Mouse (Mus musculus) MN1 (cell line): ENCODE results near the gene Pip4k2b.
A peak's percentile ranks its signal among the peaks of the same experiment; 100 is the strongest.

Source experiments
- DNase-seq: peaks from one replicate; pipeline ENCODE4 v3.0.0-alpha.2; 2016; ENCODE audit warnings: low spot score

Gene Pip4k2b

DNA sequence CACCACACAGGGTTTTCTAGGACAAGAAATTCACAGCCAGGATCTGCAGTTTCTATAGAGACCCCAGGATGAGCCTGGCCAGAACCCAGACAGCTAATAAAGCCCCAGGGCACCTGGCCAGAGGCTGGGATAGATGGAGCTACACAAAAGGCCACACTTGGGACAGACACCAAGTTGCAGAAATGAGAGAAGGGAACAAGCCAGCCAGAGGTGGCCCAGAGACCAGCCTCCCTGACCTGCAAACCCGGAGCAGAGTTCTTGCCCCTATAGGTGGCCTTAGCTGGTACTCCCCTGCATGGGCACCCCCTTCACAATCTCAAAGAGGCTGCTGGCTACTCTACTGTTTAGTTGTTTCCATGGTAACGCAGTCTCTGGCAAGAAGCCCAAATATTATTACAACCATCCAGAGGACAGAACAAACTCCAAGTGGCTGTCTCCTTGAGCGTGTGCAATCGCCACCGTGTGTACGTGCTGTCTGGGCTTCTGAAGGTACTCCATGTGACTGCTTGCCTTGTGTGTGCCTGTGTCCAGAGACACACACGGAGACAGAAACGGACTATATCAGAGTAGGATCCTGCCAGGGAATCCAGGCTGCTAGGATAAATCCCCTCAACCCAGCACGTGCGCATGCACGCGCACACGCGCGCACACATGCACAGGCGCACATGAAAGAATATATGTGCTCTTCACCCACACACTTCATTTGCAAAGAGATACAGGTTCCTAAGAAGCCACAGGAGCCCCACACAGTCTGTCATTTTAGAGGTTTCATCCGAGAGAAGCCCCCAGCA is 49.4 kb downstream of the Pip4k2b start:
- peak; percentile 81 for DNase-seq

DNA sequence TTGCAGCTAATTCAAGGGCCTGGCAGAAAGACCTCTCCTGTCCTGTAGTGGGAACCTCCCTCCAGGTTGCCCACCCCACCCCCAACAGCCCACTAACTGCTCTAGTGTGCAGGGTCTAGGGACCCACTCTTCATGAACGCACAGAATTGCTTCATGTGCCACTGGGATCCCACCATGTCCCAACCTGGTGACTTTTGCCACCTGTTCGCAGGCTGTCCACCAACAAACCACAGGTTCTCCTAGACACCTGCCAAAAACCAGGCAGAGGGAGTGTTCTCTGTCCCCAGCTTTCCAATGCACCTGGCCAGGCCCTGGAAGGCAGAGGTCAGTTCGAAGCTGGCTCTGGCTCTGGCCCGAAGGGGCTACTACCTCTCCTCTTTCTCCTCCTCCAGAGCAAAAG is 50.1 kb downstream of the Pip4k2b start:
- DNase-seq = no peak

DNA sequence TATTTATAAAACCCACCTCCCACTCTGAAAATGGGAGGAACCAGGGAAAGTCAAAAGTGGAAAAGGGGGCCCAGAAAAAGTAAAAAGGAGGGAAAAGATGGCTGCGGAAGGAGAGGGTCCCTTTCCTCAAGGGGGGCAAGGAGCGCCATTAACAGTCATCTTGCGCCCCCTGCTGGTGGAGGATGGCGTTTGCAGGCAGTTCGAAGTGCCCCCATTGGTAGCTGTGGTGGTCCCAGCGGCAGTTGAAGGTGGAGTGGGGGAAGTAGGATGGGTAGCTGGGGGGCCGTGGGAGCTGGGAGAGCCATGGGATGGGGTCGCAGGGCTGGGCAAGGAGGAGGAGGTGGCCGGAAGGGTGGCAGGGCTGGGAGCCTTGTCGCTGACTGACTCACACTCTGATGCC is 54.6 kb downstream of the Pip4k2b start:
- DNase-seq = no peak

DNA sequence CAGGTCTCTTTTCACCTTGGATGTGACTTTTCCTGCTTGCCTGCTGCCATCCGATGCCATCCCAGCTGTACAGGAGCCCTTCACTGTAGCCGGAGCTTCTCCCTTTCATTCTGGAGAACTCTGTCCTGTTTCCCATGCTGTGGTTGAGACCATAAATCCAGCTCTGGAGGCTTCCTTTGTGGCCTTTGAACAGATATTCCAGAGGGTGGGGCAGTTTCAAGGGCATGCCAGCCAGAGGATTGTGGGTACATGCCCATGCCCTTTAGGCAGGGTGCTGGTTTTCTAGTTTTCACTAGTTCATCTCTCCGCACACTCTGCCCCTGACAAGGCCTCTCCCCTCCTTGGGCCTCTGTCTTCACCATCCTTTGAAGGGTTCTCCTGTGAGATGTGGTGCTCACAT is 57.4 kb downstream of the Pip4k2b start:
- DNase-seq = no peak

DNA sequence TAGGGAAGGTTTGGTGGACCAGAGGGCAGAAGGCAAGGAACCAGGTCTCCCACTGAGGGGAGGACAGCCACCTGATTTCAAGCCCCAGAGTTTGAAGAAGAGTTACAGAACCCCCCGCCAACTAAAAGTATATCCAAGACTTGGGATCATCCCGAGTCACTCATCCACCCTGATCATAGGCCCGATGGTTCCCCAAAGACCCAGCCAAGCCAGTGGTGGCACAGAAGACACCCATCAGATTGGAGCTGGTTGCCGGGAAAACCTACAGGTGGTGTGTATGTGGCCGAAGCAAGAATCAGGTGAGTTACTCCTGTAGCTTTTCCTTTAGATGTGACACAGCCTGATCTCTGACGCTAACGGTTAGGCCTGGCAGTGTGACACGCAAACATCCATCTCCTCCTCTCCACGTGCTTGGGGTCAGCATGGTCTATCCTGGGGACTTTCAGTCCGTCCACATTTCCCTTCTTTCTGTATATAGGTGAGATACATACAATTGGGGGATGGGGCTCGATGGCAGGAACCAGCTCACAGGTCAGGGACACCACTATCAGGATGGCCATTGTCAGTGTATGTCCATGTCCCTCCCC is 58.1 kb downstream of the Pip4k2b start:
- no peak for DNase-seq

DNA sequence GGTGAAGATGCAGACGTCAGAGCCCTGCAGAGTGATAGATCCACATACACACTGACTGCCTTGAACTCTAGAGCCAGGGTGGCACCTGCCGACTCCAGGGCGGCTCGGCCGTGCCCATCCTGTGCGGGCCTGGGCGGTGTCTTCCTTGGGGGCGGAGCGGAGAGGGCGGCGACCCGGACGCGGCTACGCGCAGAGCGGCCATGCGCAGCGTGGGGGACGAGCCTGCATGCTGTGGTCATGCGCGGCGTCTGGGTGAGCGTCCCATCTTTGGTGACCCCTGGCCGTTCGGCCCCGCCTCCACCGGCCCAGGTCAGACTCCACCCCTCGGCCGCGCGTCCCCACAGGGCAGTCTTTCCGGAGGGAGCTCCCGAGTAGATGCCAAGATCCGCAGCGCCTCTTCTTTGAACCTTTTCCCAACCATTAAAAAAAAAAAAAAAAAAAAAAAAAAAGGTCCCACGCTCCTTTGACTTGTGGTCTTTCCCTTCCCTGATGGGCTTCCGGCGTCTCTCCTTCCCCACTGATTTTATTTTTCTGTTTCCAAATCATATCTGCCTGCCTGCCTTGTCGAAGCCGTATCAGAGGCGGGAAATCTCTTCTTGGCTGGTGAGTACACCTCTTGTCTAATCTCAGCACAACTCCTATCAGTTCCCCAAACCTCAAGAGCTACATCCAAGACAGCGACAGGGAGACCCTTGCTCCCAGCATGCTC is 58.7 kb downstream of the Pip4k2b start, which contains the start of gene Cisd3:
TSS of gene Cisd3 (plus strand) at position 214 of the 709 bp plus-strand sequence.
- peak; percentile 91 for DNase-seq

DNA sequence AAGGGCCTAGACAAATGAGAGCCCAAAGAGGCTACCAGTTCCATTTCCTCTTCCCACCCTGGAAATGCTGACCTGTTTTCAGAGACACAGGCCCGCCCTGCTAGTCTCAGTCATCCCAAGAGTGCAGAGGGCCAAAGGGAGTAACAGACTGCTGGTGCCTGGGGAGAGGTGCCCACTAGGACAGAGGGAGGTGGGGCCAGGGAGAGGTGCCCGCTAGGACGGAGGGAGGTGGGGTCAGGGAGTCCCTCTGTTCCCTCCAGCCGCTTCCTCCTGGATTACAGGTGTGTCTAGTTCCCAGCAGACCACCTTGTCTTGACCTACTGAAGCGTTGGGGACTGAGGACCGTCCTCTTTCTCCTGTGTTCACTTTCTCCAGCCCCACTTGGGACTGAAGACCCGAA is 59.7 kb downstream of the Pip4k2b start:
- no peak for DNase-seq

DNA sequence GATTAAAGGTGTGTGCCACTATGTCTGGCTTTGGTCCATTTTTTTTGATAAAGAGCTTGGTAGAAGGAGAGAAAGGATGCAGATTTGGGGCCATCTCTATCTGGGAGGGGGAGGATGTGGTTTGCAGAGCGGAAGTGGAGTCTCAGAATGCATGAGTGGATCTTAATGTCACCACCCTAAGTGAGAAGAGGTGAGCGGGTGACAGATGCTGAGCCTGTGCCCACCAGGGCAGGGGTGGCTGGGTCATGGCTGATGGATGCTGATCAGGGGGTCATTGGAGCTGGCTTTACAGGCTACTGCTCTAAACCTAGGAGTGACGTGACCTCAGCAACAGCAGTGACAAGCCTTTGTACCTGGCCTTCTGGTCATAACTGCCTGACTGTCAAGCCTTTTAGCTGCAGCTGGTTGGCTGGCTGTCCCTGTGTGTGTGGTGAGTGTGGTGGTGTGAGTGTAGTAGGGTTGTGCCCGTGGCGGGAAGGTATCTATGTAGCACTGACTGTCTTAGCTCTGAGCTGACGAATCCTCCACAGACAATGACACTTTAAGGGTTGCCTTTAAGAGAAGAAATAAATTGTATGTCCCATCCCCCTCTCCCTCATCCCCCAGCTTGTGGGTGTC is 60.3 kb downstream of the Pip4k2b start:
- no peak for DNase-seq

DNA sequence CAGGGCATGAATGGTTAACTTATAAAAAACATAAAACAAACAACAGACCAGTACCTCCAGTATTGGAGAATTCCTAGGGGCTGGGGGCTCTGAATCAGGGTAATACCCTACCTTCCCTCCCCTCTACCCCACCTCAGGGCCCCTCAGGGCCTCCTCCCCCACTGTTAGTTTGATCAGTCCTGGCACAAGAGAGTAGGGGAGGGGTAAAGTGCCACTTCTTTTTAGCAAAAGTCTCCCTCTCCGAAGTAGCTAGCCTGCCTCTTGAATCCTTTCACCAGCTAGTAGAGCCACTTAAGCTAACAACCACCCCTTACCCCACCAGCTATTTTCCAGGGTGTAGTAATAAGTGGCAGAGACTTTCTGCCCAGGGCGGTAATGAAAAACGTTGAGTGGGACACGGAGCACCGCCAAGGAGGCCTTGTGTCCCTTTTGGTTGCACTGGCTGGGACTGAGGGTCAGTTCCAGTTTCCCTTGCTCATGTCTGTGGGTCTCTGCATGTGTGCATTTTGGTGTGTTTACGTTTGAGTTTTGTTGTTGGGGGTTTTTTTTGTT is 61.9 kb downstream of the Pip4k2b start:
- no peak for DNase-seq

DNA sequence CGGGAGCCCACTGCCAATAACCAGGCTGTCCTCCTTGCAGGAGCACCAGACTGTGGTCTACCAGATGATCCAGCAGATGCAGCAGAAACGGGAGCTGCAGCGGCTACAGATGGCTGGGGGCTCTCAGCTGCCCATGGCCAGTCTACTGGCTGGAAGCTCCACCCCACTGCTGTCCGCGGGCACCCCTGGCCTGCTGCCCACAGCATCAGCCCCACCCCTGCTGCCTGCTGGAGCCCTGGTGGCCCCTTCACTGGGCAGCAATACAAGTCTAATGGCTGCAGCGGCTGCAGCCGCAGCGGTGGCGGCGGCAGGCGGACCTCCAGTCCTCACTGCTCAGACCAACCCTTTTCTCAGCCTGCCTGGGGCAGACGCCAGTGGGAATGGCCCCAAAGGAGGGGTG is 64.1 kb downstream of the Pip4k2b start:
- peak; percentile 91 for DNase-seq

DNA sequence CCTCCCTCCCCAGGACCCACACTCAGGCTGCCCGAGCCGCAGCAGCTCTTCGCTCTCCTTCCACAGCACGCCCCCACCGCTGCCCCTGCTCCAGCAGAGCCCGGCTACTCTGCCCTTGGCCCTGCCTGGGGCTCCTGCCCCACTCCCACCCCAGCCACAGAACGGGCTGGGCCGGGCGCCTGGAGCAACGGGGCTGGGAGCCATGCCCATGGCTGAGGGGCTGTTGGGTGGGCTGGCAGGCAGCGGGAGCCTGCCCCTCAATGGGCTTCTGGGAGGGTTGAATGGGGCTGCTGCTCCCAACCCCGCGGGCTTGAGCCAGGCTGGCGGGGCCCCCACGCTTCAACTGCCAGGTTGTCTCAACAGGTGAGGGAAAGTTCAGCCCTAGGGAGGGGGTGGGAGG is 66.2 kb downstream of the Pip4k2b start:
- DNase-seq = no peak

DNA sequence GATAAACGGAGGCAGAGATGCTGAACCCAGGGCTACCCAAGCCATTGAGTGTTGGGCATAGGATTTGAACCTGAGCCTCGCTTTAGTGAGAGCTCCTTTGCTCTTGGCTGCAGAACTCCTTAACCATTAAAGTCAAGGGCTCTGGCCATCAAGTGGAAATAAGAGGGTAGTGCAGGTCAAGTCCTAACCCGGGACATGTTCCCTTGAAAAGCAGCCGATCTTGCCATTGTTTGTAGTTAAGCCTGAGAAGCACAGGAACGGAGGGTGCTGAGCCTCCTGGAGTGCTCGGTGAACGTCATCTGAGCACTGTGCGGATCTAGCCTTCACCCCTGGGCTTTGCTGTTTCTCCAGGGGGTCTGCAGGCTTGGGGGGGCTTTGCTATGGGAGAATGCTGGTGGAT is 66.7 kb downstream of the Pip4k2b start:
- no peak for DNase-seq

DNA sequence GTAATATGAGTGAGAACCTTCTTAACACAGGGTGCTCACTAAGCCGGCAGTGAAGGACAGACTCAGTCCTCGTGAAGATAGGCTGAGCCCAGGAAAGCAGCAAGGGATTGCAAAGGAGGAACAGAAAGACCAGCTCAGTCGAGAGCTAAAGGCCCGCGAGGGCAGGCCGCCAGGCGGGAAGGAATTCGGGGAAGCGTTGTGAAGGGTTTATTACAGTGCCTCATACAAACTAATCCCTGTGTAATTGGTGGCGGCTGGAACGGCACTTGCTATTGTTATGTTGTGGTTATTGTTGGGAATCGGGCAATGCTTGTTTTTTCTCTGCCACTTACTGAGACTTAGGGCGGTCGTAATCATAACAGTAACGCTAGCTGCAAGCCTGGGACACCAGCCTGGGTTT is 67.1 kb downstream of the Pip4k2b start:
- DNase-seq = peak; percentile 48

DNA sequence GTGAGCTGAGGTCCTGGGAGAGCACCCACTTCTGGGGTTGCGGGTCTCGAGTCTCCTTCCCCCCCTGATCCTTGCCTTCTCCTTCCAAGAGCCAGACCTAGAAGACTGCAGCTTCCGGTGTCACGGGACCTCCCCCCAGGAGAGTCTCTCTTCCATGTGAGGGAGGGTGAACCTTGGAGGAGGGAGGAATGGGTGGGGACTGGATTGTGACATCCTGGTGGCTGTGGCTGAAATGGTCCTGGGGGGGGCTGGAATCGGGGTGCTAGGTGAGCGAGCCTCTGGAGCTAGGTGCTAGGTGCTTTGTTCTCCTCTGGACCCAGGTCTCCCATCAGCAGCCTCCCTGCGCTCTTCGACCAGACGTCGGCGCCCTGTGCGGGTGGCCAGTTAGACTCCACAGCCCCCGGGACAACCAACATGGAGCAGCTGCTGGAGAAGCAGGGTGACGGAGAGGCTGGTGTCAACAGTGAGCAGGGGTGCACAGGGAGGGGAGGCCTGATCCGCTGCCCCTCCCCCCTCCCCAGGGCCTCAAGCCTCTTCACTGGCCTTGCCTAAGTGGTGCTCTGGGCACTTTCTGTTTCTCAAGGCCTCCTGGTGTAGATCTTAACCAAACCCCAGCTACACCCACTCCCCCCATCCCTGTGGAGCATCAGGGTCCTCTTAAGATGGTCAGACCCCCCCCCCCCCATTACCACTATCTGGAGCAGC is 68.3 kb downstream of the Pip4k2b start:
- DNase-seq = no peak

DNA sequence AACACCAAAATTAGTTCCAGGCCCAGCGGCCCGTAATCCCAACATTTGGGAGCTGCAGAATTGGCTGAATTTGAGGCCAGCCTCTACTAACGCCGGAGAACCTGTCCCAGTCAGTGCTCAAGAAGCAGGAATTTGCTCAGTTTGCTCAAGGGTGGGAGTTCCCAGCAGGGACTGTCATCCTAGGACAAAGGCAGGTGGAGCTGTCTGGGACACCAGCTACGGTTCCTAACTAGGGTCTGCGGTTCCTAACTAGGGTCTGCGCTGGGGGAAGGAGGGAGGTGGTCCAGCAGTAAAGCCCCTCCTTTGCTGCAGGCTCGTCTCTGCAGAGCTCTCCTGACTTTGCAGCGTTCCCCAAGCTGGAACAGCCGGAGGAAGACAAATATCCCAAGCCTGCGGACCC is 71.4 kb downstream of the Pip4k2b start:
- DNase-seq = no peak

DNA sequence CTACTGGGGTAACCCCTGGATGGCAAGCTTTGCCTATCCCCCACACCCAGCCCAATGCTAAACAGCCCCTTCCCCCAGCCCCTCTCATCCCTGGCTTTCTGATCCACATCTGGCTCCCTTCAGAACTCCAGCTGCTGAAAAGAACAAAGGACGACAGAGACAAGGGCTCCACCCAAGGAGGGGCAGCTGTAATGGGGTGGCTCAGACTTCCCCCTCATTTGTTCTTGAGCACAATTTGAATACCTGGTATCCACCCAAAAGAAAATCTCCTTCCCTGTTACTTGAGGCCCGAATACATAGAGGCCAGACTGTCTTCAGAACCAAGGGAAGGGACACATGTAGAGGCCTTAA is 73.4 kb downstream of the Pip4k2b start:
- DNase-seq = no peak

DNA sequence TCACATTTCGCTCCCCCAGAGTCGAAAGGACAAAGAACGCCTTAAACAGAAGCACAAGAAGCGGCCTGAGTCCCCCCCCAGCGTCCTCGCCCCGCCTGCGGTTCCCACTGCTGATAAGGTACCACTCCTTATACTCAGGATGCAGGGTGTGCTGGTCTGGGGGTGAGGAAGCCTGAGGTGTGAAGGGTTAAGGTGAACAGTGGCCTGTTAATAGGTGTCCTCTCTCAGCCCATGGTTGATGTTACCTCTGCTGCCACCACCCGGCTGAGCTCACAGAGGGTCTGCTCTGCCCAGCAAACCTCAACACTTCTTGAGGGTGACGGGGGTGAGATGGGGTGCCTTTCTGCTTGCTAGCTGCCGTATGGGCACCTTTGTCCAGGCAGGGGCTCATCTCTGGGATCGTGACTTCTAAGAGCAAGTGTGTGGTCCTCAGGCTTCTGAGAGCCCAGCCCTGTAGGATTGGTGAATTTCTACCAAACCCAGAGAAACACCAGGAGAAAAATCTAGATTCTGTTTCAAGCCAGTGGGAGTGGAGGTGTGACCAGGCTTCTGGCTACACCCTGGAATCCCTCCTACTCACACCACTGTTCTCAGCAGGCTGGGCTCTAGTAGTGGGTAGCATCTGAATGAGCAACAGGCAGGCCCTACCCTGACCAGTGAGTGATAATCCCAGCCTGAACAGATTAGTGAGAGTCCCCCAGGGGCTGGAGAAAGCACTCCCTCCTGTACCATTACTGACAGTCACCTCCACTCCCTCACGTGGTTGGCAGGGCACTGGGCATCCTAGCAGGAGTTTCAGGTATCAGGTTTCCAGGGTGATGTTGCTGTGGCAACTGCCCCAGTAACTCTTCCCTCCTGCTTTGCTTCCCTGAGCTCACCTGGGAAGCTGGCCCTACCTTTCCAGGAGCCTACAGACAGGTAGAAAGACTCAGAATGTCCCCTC is 74.0 kb downstream of the Pip4k2b start:
- no peak for DNase-seq

DNA sequence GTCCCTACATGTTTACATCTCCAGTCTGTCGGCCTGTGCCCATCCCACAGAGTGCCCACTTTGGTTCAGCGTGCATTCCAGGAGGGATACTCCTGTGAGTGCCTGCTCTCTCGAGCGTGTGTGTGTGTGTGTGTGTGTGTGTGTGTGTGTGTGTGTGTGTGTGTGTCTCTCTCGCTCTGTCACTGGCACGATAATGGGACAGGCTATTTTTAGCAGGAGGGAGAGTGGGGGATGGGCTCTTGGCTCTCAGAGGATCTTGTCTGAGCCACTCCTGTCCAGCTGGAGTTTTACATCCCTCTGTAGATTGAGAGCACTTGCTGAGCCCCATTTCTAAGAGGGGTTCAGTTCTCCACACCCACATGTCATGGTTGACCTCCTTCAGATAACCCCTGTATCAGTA is 74.7 kb downstream of the Pip4k2b start:
- peak; percentile 51 for DNase-seq

DNA sequence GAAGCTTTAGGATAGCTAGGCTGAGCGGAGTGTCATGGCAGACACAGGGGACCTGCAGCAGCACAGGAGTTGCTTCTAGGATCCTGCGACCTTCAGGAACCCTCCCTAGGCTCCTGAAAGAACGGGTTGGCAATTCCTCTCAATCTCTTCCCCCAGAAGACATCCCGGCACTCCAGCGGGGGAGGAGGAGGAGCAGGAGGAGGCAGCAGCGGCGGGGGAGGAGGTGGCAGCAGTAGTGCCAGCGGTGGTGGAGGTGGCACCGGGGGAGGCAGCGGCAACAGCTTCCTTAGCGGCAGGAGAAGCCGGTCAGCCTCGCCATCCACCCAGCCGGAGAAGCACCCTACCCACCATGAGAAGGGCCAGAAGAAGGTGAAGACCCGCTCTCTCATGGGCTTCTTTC is 75.2 kb downstream of the Pip4k2b start:
- no peak for DNase-seq

DNA sequence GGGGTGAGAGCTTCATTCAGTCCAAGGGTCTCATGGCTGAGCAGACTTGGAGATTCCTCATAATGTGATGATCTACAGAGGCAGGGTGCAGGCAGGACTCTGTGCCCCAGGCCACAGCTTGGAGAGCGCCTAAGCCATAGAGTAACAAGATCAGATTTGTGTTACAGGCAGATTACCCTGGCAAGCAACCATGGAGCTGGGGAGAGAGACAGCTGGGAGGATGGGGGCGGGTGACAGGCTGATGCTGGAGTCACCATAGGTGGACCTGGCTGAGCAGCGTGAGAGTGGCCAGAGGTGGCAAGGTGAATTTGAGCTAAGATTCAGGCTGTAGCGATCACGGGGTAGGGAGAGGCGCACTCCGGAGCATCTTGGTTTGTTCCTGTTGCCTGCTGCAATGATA is 76.3 kb downstream of the Pip4k2b start:
- no peak for DNase-seq

DNA sequence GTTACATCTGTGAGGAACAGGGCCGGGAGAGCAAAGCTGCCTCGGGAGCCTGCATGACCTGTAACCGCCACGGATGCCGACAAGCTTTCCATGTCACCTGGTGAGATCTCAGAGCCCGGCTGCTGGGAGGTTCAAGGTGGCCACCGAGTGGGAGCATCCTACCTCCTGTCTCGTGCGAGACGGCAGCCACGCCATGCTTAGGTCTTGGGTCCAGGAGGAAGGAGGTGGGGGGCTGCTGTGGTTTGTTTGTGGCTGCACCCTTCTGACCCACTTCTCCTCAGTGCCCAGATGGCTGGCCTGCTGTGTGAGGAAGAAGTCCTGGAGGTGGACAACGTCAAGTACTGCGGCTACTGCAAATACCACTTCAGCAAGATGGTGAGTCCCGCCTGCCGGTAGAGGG is 77.7 kb downstream of the Pip4k2b start:
- DNase-seq = no peak
